Mouse (Mus musculus): Measurements from ENCODE around the gene Bcat1.
A peak's percentile ranks its signal among the peaks of the same experiment; 100 is the strongest.

Bcat1 gene

GRCm38 (mm10) chr6:145009859-145010818 is 65.8 kb downstream of the Bcat1 start:
- peak; percentile 14 for DNase-seq (ENCODE audit: low spot score)

- DNase-seq (ENCODE audit: low spot score): no peak
Measured at GRCm38 (mm10) chr6:145003459-145003858, 72.5 kb downstream of the Bcat1 start.

- no peak for DNase-seq (ENCODE audit: low spot score)
Measured at GRCm38 (mm10) chr6:145002094-145002936, 73.7 kb downstream of the Bcat1 start.

- DNase-seq (ENCODE audit: low spot score): no peak
Measured at GRCm38 (mm10) chr6:145001493-145001892, 74.5 kb downstream of the Bcat1 start.

GRCm38 (mm10) chr6:144997229-144997628 is 78.8 kb downstream of the Bcat1 start:
- peak; percentile 9 for DNase-seq (ENCODE audit: low spot score)

- no peak for DNase-seq (ENCODE audit: low spot score)
Measured at GRCm38 (mm10) chr6:144992111-144992510, 83.9 kb downstream of the Bcat1 start.

- no peak for DNase-seq (ENCODE audit: low spot score)
Measured at GRCm38 (mm10) chr6:144989193-144989592, 86.8 kb downstream of the Bcat1 start.

GRCm38 (mm10) chr6:144987676-144988075 is 88.3 kb downstream of the Bcat1 start:
- no peak for DNase-seq (ENCODE audit: low spot score)

- DNase-seq (ENCODE audit: low spot score): no peak
Measured at GRCm38 (mm10) chr6:144987216-144987615, 88.8 kb downstream of the Bcat1 start.

GRCm38 (mm10) chr6:144984221-144984620 is 91.8 kb downstream of the Bcat1 start:
- DNase-seq (ENCODE audit: low spot score): no peak

- no peak for DNase-seq (ENCODE audit: low spot score)
Measured at GRCm38 (mm10) chr6:144982093-144982492, 93.9 kb downstream of the Bcat1 start.

GRCm38 (mm10) chr6:144972351-144972750 is 103.6 kb downstream of the Bcat1 start:
- no peak for DNase-seq (ENCODE audit: low spot score)

- DNase-seq (ENCODE audit: low spot score): no peak
Measured at GRCm38 (mm10) chr6:144970900-144971299, 105.1 kb downstream of the Bcat1 start.

- DNase-seq (ENCODE audit: low spot score): no peak
Measured at GRCm38 (mm10) chr6:144967536-144967935, 108.4 kb downstream of the Bcat1 start.

- DNase-seq (ENCODE audit: low spot score): no peak
Measured at GRCm38 (mm10) chr6:144964205-144964604, 111.8 kb downstream of the Bcat1 start.

GRCm38 (mm10) chr6:144963156-144963555 is 112.8 kb downstream of the Bcat1 start:
- no peak for DNase-seq (ENCODE audit: low spot score)

- DNase-seq (ENCODE audit: low spot score): peak; percentile 11
Measured at GRCm38 (mm10) chr6:144962013-144962354, 114.0 kb downstream of the Bcat1 start.

- DNase-seq (ENCODE audit: low spot score): no peak
Measured at GRCm38 (mm10) chr6:144961253-144962012, 114.6 kb downstream of the Bcat1 start.

GRCm38 (mm10) chr6:144955887-144956547 is 120.0 kb downstream of the Bcat1 start:
- no peak for DNase-seq (ENCODE audit: low spot score)

- no peak for DNase-seq (ENCODE audit: low spot score)
Measured at GRCm38 (mm10) chr6:144952885-144953284, 123.1 kb downstream of the Bcat1 start.

All from T-cell, adult 2 months (primary cell).